Mouse (Mus musculus) forebrain, embryonic 12.5 days (tissue): ENCODE data around the gene Nat14. TPM values are rescaled to one million over a fixed set of nuclear protein-coding genes. Genes with fewer than 3 reads are reported as not detected.
"Not testable (repeated sequence)": the region's sequence is repeated elsewhere in the genome, so short reads cannot be mapped to it uniquely, and the experiment has no call there.

Experiments
- ATAC-seq: fragments of 200-750 bp; cut with Nextera tagmentation; 2 replicates; pipeline ENCODE4 v1.8.0; 2017; ENCODE audit warnings: moderate TSS enrichment; ENCODE audit not compliant: low FRiP score
- H3K27ac ChIP-seq: fragments of 300-500 bp; sonication (generic); 2 replicates; pipeline ENCODE4 v1.5.1; 2016; ENCODE audit warnings: mild to moderate bottlenecking
- H3K27me3 ChIP-seq: fragments of 300-500 bp; sonication (generic); 2 replicates; pipeline ENCODE4 v1.6.1; 2016; ENCODE audit warnings: mild to moderate bottlenecking
- H3K36me3 ChIP-seq: fragments of 300-500 bp; sonication (generic); replicated peaks from 2 replicates; pipeline ENCODE4 v1.6.1; 2016; ENCODE audit warnings: mild to moderate bottlenecking
- H3K4me1 ChIP-seq: fragments of 300-500 bp; sonication (generic); 2 replicates; pipeline ENCODE4 v1.6.1; 2016
- H3K4me2 ChIP-seq: fragments of 300-500 bp; sonication (generic); 2 replicates; pipeline ENCODE4 v1.6.1; 2016; ENCODE audit warnings: mild to moderate bottlenecking, moderate library complexity
- H3K4me3 ChIP-seq: fragments of 300-500 bp; sonication (generic); replicated peaks from 2 replicates; pipeline ENCODE4 v1.5.1; 2016; ENCODE audit warnings: mild to moderate bottlenecking
- H3K9ac ChIP-seq: fragments of 300-500 bp; sonication (generic); 2 replicates; pipeline ENCODE4 v1.6.1; 2016; ENCODE audit warnings: mild to moderate bottlenecking
- H3K9me3 ChIP-seq: fragments of 300-500 bp; sonication (generic); 2 replicates; pipeline ENCODE4 v1.6.1; 2016
- WGBS: fragments of 180-500 bp; shearing (Covaris S2); methylation state at CpG from one replicate; pipeline ENCODE4 v1.1.7; 2016; 5-methylcytosine and 5-hydroxymethylcytosine counted together
- polyA plus RNA-seq: library from polyadenylated mRNA; unstranded; fragments of >200 nt; fragmentation: Nextera tagmentation; extraction: Ambion mirVana; gene quantifications from 2 replicates; pipeline ENCODE4 v1.2.1, GENCODE M21; 2016

Gene Nat14
- 18.1 and 19.4 TPM in 2 replicates for polyA plus RNA-seq

GRCm38 (mm10) chr7:4921824-4922482 lies at the start of gene Nat14:
Nat14 (plus strand) TSS chr7:4922028.
- Histone ChIP-seq H3K4me3 (peak within 1 kb of the TSS; percentile 39), H3K27ac (peak within 1 kb of the TSS; percentile 99), H3K4me1 (peaks cover 66% of the 10 kb centered on the region), H3K27me3 (no peaks in the 10 kb centered on the region), H3K36me3 (peaks cover 43% of the 10 kb centered on the region), H3K9me3 (no peaks in the 10 kb centered on the region), H3K9ac (peak within 1 kb of the TSS; percentile 57), H3K4me2 (peak within 1 kb of the TSS; percentile 86)
- 28% methylated on average over 8 of the region's 8 CpGs for WGBS
- no peak for ATAC-seq

- peaks cover 18% of the 10 kb centered on the region for H3K4me1 ChIP-seq
- H3K27ac ChIP-seq, result no peak within 1 kb of the TSS
- H3K4me2 ChIP-seq, result peak within 1 kb of the TSS; percentile 75
- WGBS, result under 1% methylated on average over 22 of the region's 22 CpGs
- H3K27me3 ChIP-seq, result no peaks in the 10 kb centered on the region
- H3K9ac ChIP-seq, result peak within 1 kb of the TSS; percentile 39
- peak; percentile 100 for ATAC-seq
- no peaks in the 10 kb centered on the region for H3K9me3 ChIP-seq
- H3K4me3 ChIP-seq, result peak within 1 kb of the TSS; percentile 53
- no peaks in the 10 kb centered on the region for H3K36me3 ChIP-seq
Observed at GRCm38 (mm10) chr7:4876753-4877221, 45.0 kb upstream of the Nat14 start, which contains the start of gene Isoc2a. Isoc2a (plus strand) TSS chr7:4877153.

- H3K4me3 ChIP-seq, result peak overlapping the region; percentile 53
- peaks cover 18% of the 10 kb centered on the region for H3K4me1 ChIP-seq
- no peaks in the 10 kb centered on the region for H3K27me3 ChIP-seq
- 0 out of 2 replicates have a peak, but pooled peaks cover 3% of the 10 kb centered on the region for H3K9me3 ChIP-seq
- ATAC-seq, result peak; percentile 7; the same call in 1 of the 2 replicates
- H3K27ac ChIP-seq, result no peak overlapping the region
- H3K36me3 ChIP-seq, result no peaks in the 10 kb centered on the region
- 11% methylated on average over 11 of the region's 11 CpGs for WGBS
- peak overlapping the region; percentile 75 for H3K4me2 ChIP-seq
- peak overlapping the region; percentile 39 for H3K9ac ChIP-seq
Observed at GRCm38 (mm10) chr7:4877226-4877625, 44.6 kb upstream of the Nat14 start.

GRCm38 (mm10) chr7:4878186-4878585 lies 43.6 kb upstream of the Nat14 start:
- H3K9me3 ChIP-seq, result peaks cover 7% of the 10 kb centered on the region; the same call in 1 of the 2 replicates
- no peak overlapping the region for H3K27ac ChIP-seq
- no peak overlapping the region for H3K4me3 ChIP-seq
- H3K4me1 ChIP-seq, result peaks cover 18% of the 10 kb centered on the region
- no peak for ATAC-seq
- H3K9ac ChIP-seq, result no peak overlapping the region
- no peak overlapping the region for H3K4me2 ChIP-seq
- H3K27me3 ChIP-seq, result no peaks in the 10 kb centered on the region
- H3K36me3 ChIP-seq, result no peaks in the 10 kb centered on the region

GRCm38 (mm10) chr7:4879036-4879435 lies 42.8 kb upstream of the Nat14 start:
- H3K9ac ChIP-seq, H3K36me3 ChIP-seq, ATAC-seq, H3K27ac ChIP-seq, H3K9me3 ChIP-seq, H3K27me3 ChIP-seq, H3K4me3 ChIP-seq, H3K4me2 ChIP-seq: not testable (repeated sequence)
- 84% methylated on average over 1 of the region's 1 CpGs for WGBS
- H3K4me1 ChIP-seq, result peaks cover 18% of the 10 kb centered on the region

- Histone ChIP-seq H3K27me3 (no peaks in the 10 kb centered on the region), H3K36me3 (no peaks in the 10 kb centered on the region), H3K4me1 (no peaks in the 10 kb centered on the region), H3K9ac (no peak overlapping the region), H3K4me2 (no peak overlapping the region), H3K4me3 (no peak overlapping the region), H3K9me3 (peaks cover 7% of the 10 kb centered on the region; the same call in 1 of the 2 replicates), H3K27ac (no peak overlapping the region)
- ATAC-seq, result no peak
- 86% methylated on average over 4 of the region's 4 CpGs for WGBS
Observed at GRCm38 (mm10) chr7:4886680-4887079, 35.1 kb upstream of the Nat14 start.

- H3K27me3 ChIP-seq, result peaks cover 7% of the 10 kb centered on the region
- H3K36me3 ChIP-seq, result no peaks in the 10 kb centered on the region
- 74% methylated on average over 11 of the region's 11 CpGs for WGBS
- no peaks in the 10 kb centered on the region for H3K9me3 ChIP-seq
- ATAC-seq, result no peak
- no peak overlapping the region for H3K27ac ChIP-seq
- peaks cover 9% of the 10 kb centered on the region for H3K4me1 ChIP-seq
- no peak overlapping the region for H3K4me3 ChIP-seq
- H3K9ac ChIP-seq, result no peak overlapping the region
- no peak overlapping the region for H3K4me2 ChIP-seq
Observed at GRCm38 (mm10) chr7:4895186-4895585, 26.6 kb upstream of the Nat14 start.

GRCm38 (mm10) chr7:4898851-4899648 lies 22.8 kb upstream of the Nat14 start:
- H3K4me3 ChIP-seq, result peak overlapping the region; percentile 23
- WGBS, result 20% methylated on average over 17 of the region's 18 CpGs
- peaks cover 5% of the 10 kb centered on the region for H3K9me3 ChIP-seq
- H3K4me1 ChIP-seq, result peaks cover 12% of the 10 kb centered on the region
- H3K27ac ChIP-seq, result no peak overlapping the region
- H3K9ac ChIP-seq, result peak overlapping the region; percentile 36; the same call in 1 of the 2 replicates
- no peaks in the 10 kb centered on the region for H3K36me3 ChIP-seq
- H3K4me2 ChIP-seq, result peak overlapping the region; percentile 42
- H3K27me3 ChIP-seq, result peaks cover 17% of the 10 kb centered on the region
- ATAC-seq, result peak; percentile 48; the same call in 1 of the 2 replicates

- H3K4me1 ChIP-seq, result peaks cover 12% of the 10 kb centered on the region
- H3K27me3 ChIP-seq, result peaks cover 17% of the 10 kb centered on the region
- peak; percentile 44; the same call in 1 of the 2 replicates for ATAC-seq
- no peaks in the 10 kb centered on the region for H3K36me3 ChIP-seq
- H3K9ac ChIP-seq, result peak overlapping the region; percentile 36; the same call in 1 of the 2 replicates
- 9% methylated on average over 19 of the region's 19 CpGs for WGBS
- H3K4me2 ChIP-seq, result peak overlapping the region; percentile 42
- H3K9me3 ChIP-seq, result peaks cover 5% of the 10 kb centered on the region
- H3K27ac ChIP-seq, result no peak overlapping the region
- H3K4me3 ChIP-seq, result peak overlapping the region; percentile 23
Observed at GRCm38 (mm10) chr7:4899649-4900522, 21.9 kb upstream of the Nat14 start.

GRCm38 (mm10) chr7:4900523-4900851 lies 21.3 kb upstream of the Nat14 start:
- H3K9me3 ChIP-seq, result peaks cover 5% of the 10 kb centered on the region
- no peak overlapping the region for H3K27ac ChIP-seq
- H3K4me3 ChIP-seq, result no peak overlapping the region
- no peaks in the 10 kb centered on the region for H3K36me3 ChIP-seq
- H3K4me1 ChIP-seq, result peaks cover 12% of the 10 kb centered on the region
- peaks cover 17% of the 10 kb centered on the region for H3K27me3 ChIP-seq
- H3K4me2 ChIP-seq, result peak overlapping the region; percentile 42; the same call in 1 of the 2 replicates
- 18% methylated on average over 11 of the region's 11 CpGs for WGBS
- no peak for ATAC-seq
- H3K9ac ChIP-seq, result 0 out of 2 replicates have a peak overlapping the region, but pooled peaks have one; percentile 1

- peaks cover 12% of the 10 kb centered on the region for H3K4me1 ChIP-seq
- H3K9ac ChIP-seq, result no peak overlapping the region
- H3K36me3 ChIP-seq, result no peaks in the 10 kb centered on the region
- H3K27ac ChIP-seq, result no peak overlapping the region
- ATAC-seq, result no peak
- peaks cover 5% of the 10 kb centered on the region for H3K9me3 ChIP-seq
- H3K4me2 ChIP-seq, result no peak overlapping the region
- peaks cover 17% of the 10 kb centered on the region for H3K27me3 ChIP-seq
- no peak overlapping the region for H3K4me3 ChIP-seq
- 41% methylated on average over 8 of the region's 8 CpGs for WGBS
Observed at GRCm38 (mm10) chr7:4901171-4901570, 20.7 kb upstream of the Nat14 start.
